10 mouse cellular contexts compared by ENCODE assay signal in genomic region chr6:58862446-58862993, GRCm38 (mm10). TPM values are rescaled to one million over a fixed set of nuclear protein-coding genes. Genes with fewer than 3 reads are reported as not detected.
DNase-seq lines count a peak whose midpoint lies in the region; ATAC-seq and TF ChIP-seq lines count a peak whose summit lies in the region.
"Had no signal": no experiment of that assay in that cellular context is flagged by ENCODE, and none has a peak within 500 bp of the region (broad histone marks: within the 10 kb centered on the region; RNA-seq: fewer than 3 reads in every experiment).

No protein-coding gene starts in this region.

- no peak for ATAC-seq in liver, embryonic 12.5 days
- ATAC-seq in forebrain, embryonic 16.5 days = peak; percentile 61
- peak; percentile 90 for ATAC-seq in heart, embryonic 15.5 days (replicated peaks; ENCODE audit: insufficient number of reproducible peaks, insufficient read depth, low FRiP score, low read depth)
- ATAC-seq in kidney, embryonic 14.5 days (ENCODE audit: low FRiP score, low TSS enrichment) = no peak
- ATAC-seq in intestine, embryonic 16.5 days = no peak

- no peaks in the 10 kb centered on the region for H3K79me2 ChIP-seq in liver, adult 2 months (ENCODE audit: control insufficient read depth, insufficient read depth, low read length)

- H3K9me3 ChIP-seq in liver, embryonic 12.5 days (replicated peaks) = no peaks in the 10 kb centered on the region
- no peaks in the 10 kb centered on the region for H3K9me3 ChIP-seq in forebrain, embryonic 16.5 days (ENCODE audit: control insufficient read depth, low read length)
- H3K9me3 ChIP-seq in heart, embryonic 15.5 days (replicated peaks) = no peaks in the 10 kb centered on the region
- H3K9me3 ChIP-seq in kidney, embryonic 14.5 days (ENCODE audit: control insufficient read depth, low read length) = no peaks in the 10 kb centered on the region
- no peaks in the 10 kb centered on the region for H3K9me3 ChIP-seq in intestine, embryonic 16.5 days (ENCODE audit: control insufficient read depth, low read length)

- H3K27ac ChIP-seq in liver, adult 2 months (replicated peaks; ENCODE audit: insufficient read depth, low read depth, low read length) = no peak overlapping the region
- no peak overlapping the region for H3K27ac ChIP-seq in liver, embryonic 12.5 days
- H3K27ac ChIP-seq in cerebellum, adult 2 months (ENCODE audit: insufficient read depth, low read length) = peak overlapping the region; percentile 47; the same call in 1 of the 2 replicates
- peak overlapping the region; percentile 53 for H3K27ac ChIP-seq in forebrain, embryonic 16.5 days (ENCODE audit: low read length)
- peak overlapping the region; percentile 83 for H3K27ac ChIP-seq in heart, embryonic 15.5 days
- no peak overlapping the region for H3K27ac ChIP-seq in kidney, embryonic 14.5 days (ENCODE audit: low read depth, low read length)
- H3K27ac ChIP-seq in intestine, embryonic 16.5 days (ENCODE audit: low read length) = no peak overlapping the region

- H3K4me3 ChIP-seq in liver, adult 2 months (ENCODE audit: insufficient read depth, low read depth, low read length) = no peak overlapping the region
- H3K4me3 ChIP-seq in liver, embryonic 12.5 days = no peak overlapping the region
- H3K4me3 ChIP-seq in cerebellum, adult 2 months (replicated peaks; ENCODE audit: insufficient read depth, low read depth, low read length) = no peak overlapping the region
- H3K4me3 ChIP-seq in forebrain, embryonic 16.5 days (replicated peaks; ENCODE audit: low read length) = no peak overlapping the region
- peak overlapping the region; percentile 23; the same call in 1 of the 2 replicates for H3K4me3 ChIP-seq in heart, embryonic 15.5 days
- no peak overlapping the region for H3K4me3 ChIP-seq in kidney, embryonic 14.5 days (ENCODE audit: low read length)
- H3K4me3 ChIP-seq in intestine, embryonic 16.5 days (ENCODE audit: low read length) = no peak overlapping the region

- no peak for TF ChIP-seq POLR2A in liver, adult 2 months (IDR thresholded peaks at IDR 0.05; ENCODE audit: extremely low read depth, insufficient read depth, low read length)
- TF ChIP-seq POLR2A in cerebellum, adult 2 months (IDR thresholded peaks at IDR 0.05; ENCODE audit: borderline replicate concordance, insufficient read depth, low read length) = no peak

- H3K4me2 ChIP-seq in liver, embryonic 12.5 days = no peak overlapping the region
- no peak overlapping the region for H3K4me2 ChIP-seq in forebrain, embryonic 16.5 days (ENCODE audit: low read length)
- peak overlapping the region; percentile 29; the same call in 1 of the 2 replicates for H3K4me2 ChIP-seq in heart, embryonic 15.5 days
- no peak overlapping the region for H3K4me2 ChIP-seq in kidney, embryonic 14.5 days (replicated peaks; ENCODE audit: low read depth, low read length)
- H3K4me2 ChIP-seq in intestine, embryonic 16.5 days (ENCODE audit: low read depth, low read length) = no peak overlapping the region

- TF ChIP-seq CTCF in liver, adult 2 months (IDR thresholded peaks at IDR 0.05; ENCODE audit: low read depth, low read length) = no peak
- TF ChIP-seq CTCF in cerebellum, adult 2 months (IDR thresholded peaks at IDR 0.05; ENCODE audit: borderline replicate concordance, insufficient read depth, low read depth, low read length) = no peak

- H3K27me3 ChIP-seq in liver, adult 2 months (ENCODE audit: control insufficient read depth, insufficient read depth, low read length) = no peaks in the 10 kb centered on the region
- H3K27me3 ChIP-seq in liver, embryonic 12.5 days (replicated peaks) = no peaks in the 10 kb centered on the region
- H3K27me3 ChIP-seq in cerebellum, adult 2 months (ENCODE audit: control insufficient read depth, insufficient read depth, low read length) = no peaks in the 10 kb centered on the region
- no peaks in the 10 kb centered on the region for H3K27me3 ChIP-seq in forebrain, embryonic 16.5 days (replicated peaks; ENCODE audit: control insufficient read depth, insufficient read depth, low read length)
- no peaks in the 10 kb centered on the region for H3K27me3 ChIP-seq in heart, embryonic 15.5 days
- H3K27me3 ChIP-seq in kidney, embryonic 14.5 days (ENCODE audit: control insufficient read depth, insufficient read depth, low read length) = no peaks in the 10 kb centered on the region
- no peaks in the 10 kb centered on the region for H3K27me3 ChIP-seq in intestine, embryonic 16.5 days (replicated peaks; ENCODE audit: control insufficient read depth, insufficient read depth, low read length)

- no peak overlapping the region for H3K9ac ChIP-seq in liver, adult 2 months (ENCODE audit: low read depth, low read length)
- H3K9ac ChIP-seq in liver, embryonic 12.5 days = no peak overlapping the region
- no peak overlapping the region for H3K9ac ChIP-seq in forebrain, embryonic 16.5 days (replicated peaks; ENCODE audit: low read depth, low read length)
- no peak overlapping the region for H3K9ac ChIP-seq in heart, embryonic 15.5 days
- no peak overlapping the region for H3K9ac ChIP-seq in kidney, embryonic 14.5 days (ENCODE audit: low read depth, low read length)
- H3K9ac ChIP-seq in intestine, embryonic 16.5 days (ENCODE audit: low read depth, low read length) = no peak overlapping the region

- DNase-seq in liver, adult 2 months (ENCODE audit: extremely low read depth, low read depth, low spot score) = peak; percentile 33
- peak; percentile 66 to 80 for DNase-seq in cerebellum, adult 2 months
- no peak for DNase-seq in thymus, postnatal 0 days (ENCODE audit: low spot score)
- DNase-seq: kidney, adult 18-20 months; lung, adult 18-20 months had no signal

- H3K4me1 ChIP-seq in liver, adult 2 months (ENCODE audit: control insufficient read depth, insufficient read depth, low read length) = no peaks in the 10 kb centered on the region
- no peaks in the 10 kb centered on the region for H3K4me1 ChIP-seq in liver, embryonic 12.5 days
- H3K4me1 ChIP-seq in cerebellum, adult 2 months (ENCODE audit: control insufficient read depth, insufficient read depth, low read length) = peaks cover 7% of the 10 kb centered on the region
- peaks cover 9% of the 10 kb centered on the region for H3K4me1 ChIP-seq in forebrain, embryonic 16.5 days (replicated peaks; ENCODE audit: control insufficient read depth, insufficient read depth, low read length)
- peaks cover 3% of the 10 kb centered on the region for H3K4me1 ChIP-seq in heart, embryonic 15.5 days (replicated peaks)
- no peaks in the 10 kb centered on the region for H3K4me1 ChIP-seq in kidney, embryonic 14.5 days (ENCODE audit: control insufficient read depth, insufficient read depth, low read length)
- H3K4me1 ChIP-seq in intestine, embryonic 16.5 days (ENCODE audit: control insufficient read depth, insufficient read depth, low read length) = no peaks in the 10 kb centered on the region

- 76% methylated on average over 9 of the region's 9 CpGs for WGBS in liver, adult 2 months
- 74% methylated on average over 9 of the region's 9 CpGs for WGBS in liver, embryonic 12.5 days (ENCODE audit: insufficient replicate concordance)
- WGBS in cerebellum, adult 2 months = 27% methylated on average over 9 of the region's 9 CpGs
- 54% methylated on average over 9 of the region's 9 CpGs for WGBS in forebrain, embryonic 16.5 days
- whole genome bisulfite sequencing in heart, embryonic 15.5 days = 46% methylated on average over 9 of the region's 9 CpGs
- WGBS in kidney, embryonic 14.5 days = 88% methylated on average over 9 of the region's 9 CpGs
- WGBS in intestine, embryonic 16.5 days = 75% methylated on average over 9 of the region's 9 CpGs

- peaks cover 17% of the 10 kb centered on the region for H3K36me3 ChIP-seq in liver, adult 2 months (ENCODE audit: control insufficient read depth, insufficient read depth, low read length)
- H3K36me3 ChIP-seq in liver, embryonic 12.5 days = no peaks in the 10 kb centered on the region
- H3K36me3 ChIP-seq in forebrain, embryonic 16.5 days (ENCODE audit: control insufficient read depth, insufficient read depth) = no peaks in the 10 kb centered on the region
- peaks cover 16% of the 10 kb centered on the region for H3K36me3 ChIP-seq in heart, embryonic 15.5 days
- no peaks in the 10 kb centered on the region for H3K36me3 ChIP-seq in kidney, embryonic 14.5 days (ENCODE audit: control insufficient read depth, insufficient read depth, low read length)
- peaks cover 4% of the 10 kb centered on the region for H3K36me3 ChIP-seq in intestine, embryonic 16.5 days (ENCODE audit: control insufficient read depth, insufficient read depth, low read length)

RNA-seq across cellular contexts. Expression of gene Herc3, which starts 31.3 kb away (rescaled TPM):
- total RNA-seq in liver, adult 2 months (2014; rRNA removed) = 7.9 and 10.3 TPM in 2 replicates
- polyA plus RNA-seq in liver, adult 2 months (2012; rRNA removed) = 2.4 and 3.5 TPM in 2 replicates
- 2.6 and 3.0 TPM in 2 replicates for polyA plus RNA-seq in liver, embryonic 12.5 days (2016; fragmentation: Nextera tagmentation; extraction: Ambion mirVana)
- polyA plus RNA-seq in cerebellum, adult 2 months (2012; rRNA removed) = 113 and 133 TPM in 2 replicates
- polyA plus RNA-seq in forebrain, embryonic 16.5 days (2015; fragmentation: Nextera tagmentation; extraction: Ambion mirVana) = 24.9 and 29.2 TPM in 2 replicates
- 40.5 and 47.1 TPM in 2 replicates for polyA plus RNA-seq in heart, embryonic 15.5 days (2015; fragmentation: Nextera tagmentation; extraction: Ambion mirVana)
- 13.6 and 16.2 TPM in 2 replicates for polyA plus RNA-seq in thymus, postnatal 0 days (2015; fragmentation: Nextera tagmentation; extraction: Ambion mirVana)
- polyA plus RNA-seq in kidney, embryonic 14.5 days (2014; fragmentation: Nextera tagmentation; extraction: Ambion mirVana) = 5.0 and 10.4 TPM in 2 replicates
- polyA plus RNA-seq in intestine, embryonic 16.5 days (2015; fragmentation: Nextera tagmentation; extraction: Ambion mirVana) = 13.4 and 13.8 TPM in 2 replicates

RNA-seq across cellular contexts. Expression of gene Nap1l5, which starts 44.4 kb away (rescaled TPM):
- 0.09 and 0.81 TPM in 2 replicates for total RNA-seq in liver, adult 2 months (2014; rRNA removed)
- 0.09 TPM in 1 of 2 replicates, not detected in the other for polyA plus RNA-seq in liver, adult 2 months (2012; rRNA removed)
- 0.31 and 0.38 TPM in 2 replicates for polyA plus RNA-seq in liver, embryonic 12.5 days (2016; fragmentation: Nextera tagmentation; extraction: Ambion mirVana)
- polyA plus RNA-seq in cerebellum, adult 2 months (2012; rRNA removed) = 648 and 689 TPM in 2 replicates
- 82.8 and 111 TPM in 2 replicates for polyA plus RNA-seq in forebrain, embryonic 16.5 days (2015; fragmentation: Nextera tagmentation; extraction: Ambion mirVana)
- 1.1 and 1.8 TPM in 2 replicates for polyA plus RNA-seq in heart, embryonic 15.5 days (2015; fragmentation: Nextera tagmentation; extraction: Ambion mirVana)
- 0.33 TPM in 1 of 2 replicates, not detected in the other for polyA plus RNA-seq in thymus, postnatal 0 days (2015; fragmentation: Nextera tagmentation; extraction: Ambion mirVana)
- polyA plus RNA-seq in kidney, embryonic 14.5 days (2014; fragmentation: Nextera tagmentation; extraction: Ambion mirVana) = 0.44 and 1.1 TPM in 2 replicates
- polyA plus RNA-seq in intestine, embryonic 16.5 days (2015; fragmentation: Nextera tagmentation; extraction: Ambion mirVana) = 10.6 and 11.1 TPM in 2 replicates

Comparison
In these comparisons a context has a peak if more than half of its experiments do, and no peak if none do; other contexts are left out.
1. H3K27ac ChIP-seq: peak in cerebellum, adult 2 months (single experiment), forebrain, embryonic 16.5 days (single experiment) and heart, embryonic 15.5 days (single experiment); none in liver, adult 2 months (single experiment), liver, embryonic 12.5 days (single experiment), kidney, embryonic 14.5 days (single experiment) and intestine, embryonic 16.5 days (single experiment).
2. ATAC-seq: peak in forebrain, embryonic 16.5 days (single experiment) and heart, embryonic 15.5 days (single experiment); none in liver, embryonic 12.5 days (single experiment), kidney, embryonic 14.5 days (single experiment) and intestine, embryonic 16.5 days (single experiment).